Mouse (Mus musculus) limb, embryonic 12.5 days (tissue): Measurements from ENCODE around the gene Cfap161. TPM values are rescaled to one million over a fixed set of nuclear protein-coding genes. Genes with fewer than 3 reads are reported as not detected.

Experiments used
- ATAC-seq: fragments of 200-750 bp; cut with Nextera tagmentation; 2 replicates; pipeline ENCODE4 v1.8.0; 2017; ENCODE audit warnings: low read depth, moderate TSS enrichment; ENCODE audit not compliant: insufficient number of reproducible peaks, insufficient read depth, low FRiP score, low TSS enrichment
- H3K27ac ChIP-seq: fragments of 300-500 bp; sonication (generic); 2 replicates; pipeline ENCODE4 v1.5.1; 2016; ENCODE audit warnings: mild to moderate bottlenecking, moderate library complexity
- H3K27me3 ChIP-seq: fragments of 300-500 bp; sonication (generic); 2 replicates; pipeline ENCODE4 v1.6.1; 2016; ENCODE audit warnings: mild to moderate bottlenecking, moderate library complexity
- H3K36me3 ChIP-seq: fragments of 300-500 bp; sonication (generic); 2 replicates; pipeline ENCODE4 v1.6.1; 2016; ENCODE audit warnings: mild to moderate bottlenecking, moderate library complexity
- H3K4me1 ChIP-seq: fragments of 300-500 bp; sonication (generic); replicated peaks from 2 replicates; pipeline ENCODE4 v1.6.1; 2016
- H3K4me2 ChIP-seq: fragments of 300-500 bp; sonication (generic); 2 replicates; pipeline ENCODE4 v1.6.1; 2016; ENCODE audit warnings: mild to moderate bottlenecking, moderate library complexity
- H3K4me3 ChIP-seq: fragments of 300-500 bp; sonication (generic); replicated peaks from 2 replicates; pipeline ENCODE4 v1.5.1; 2016; ENCODE audit warnings: mild to moderate bottlenecking
- H3K9ac ChIP-seq: fragments of 300-500 bp; sonication (generic); replicated peaks from 2 replicates; pipeline ENCODE4 v1.6.1; 2016; ENCODE audit warnings: mild to moderate bottlenecking, moderate library complexity
- H3K9me3 ChIP-seq: fragments of 300-500 bp; sonication (generic); 2 replicates; pipeline ENCODE4 v1.6.1; 2016; ENCODE audit warnings: mild to moderate bottlenecking, moderate library complexity
- WGBS: fragments of 180-500 bp; shearing (Covaris S2); methylation state at CpG from one replicate; pipeline ENCODE4 v1.1.7; 2016; 5-methylcytosine and 5-hydroxymethylcytosine counted together
- polyA plus RNA-seq: library from polyadenylated mRNA; unstranded; fragments of >200 nt; fragmentation: Nextera tagmentation; extraction: Ambion mirVana; gene quantifications from 2 replicates; pipeline ENCODE4 v1.2.1, GENCODE M21; 2016

Gene Cfap161
- polyA plus RNA-seq, 1 experiment from 2014 or later: 0.45 TPM

- Histone ChIP-seq H3K4me3 (no peak overlapping the region), H3K9ac (no peak overlapping the region), H3K27ac (peak overlapping the region; percentile 96), H3K36me3 (no peaks in the 10 kb centered on the region), H3K9me3 (0 out of 2 replicates have a peak, but pooled peaks cover 4% of the 10 kb centered on the region), H3K4me1 (peaks cover 69% of the 10 kb centered on the region), H3K27me3 (no peaks in the 10 kb centered on the region), H3K4me2 (peak overlapping the region; percentile 21)
- ATAC-seq: peak; percentile 60; the same call in 1 of the 2 replicates
- 2% methylated on average over 3 of the region's 3 CpGs for WGBS
Measured at GRCm38 (mm10) chr7:83813465-83813864, 18.8 kb upstream of the Cfap161 start.

GRCm38 (mm10) chr7:83813016-83813415, 18.3 kb upstream of the Cfap161 start:
- ATAC-seq: no peak
- 0 out of 2 replicates have a peak, but pooled peaks cover 4% of the 10 kb centered on the region for H3K9me3 ChIP-seq
- 36% methylated on average over 6 of the region's 6 CpGs for WGBS
- no peaks in the 10 kb centered on the region for H3K36me3 ChIP-seq
- peaks cover 69% of the 10 kb centered on the region for H3K4me1 ChIP-seq
- no peaks in the 10 kb centered on the region for H3K27me3 ChIP-seq
- no peak overlapping the region for H3K4me3 ChIP-seq
- H3K9ac ChIP-seq: no peak overlapping the region
- H3K4me2 ChIP-seq: peak overlapping the region; percentile 21; the same call in 1 of the 2 replicates
- H3K27ac ChIP-seq: peak overlapping the region; percentile 96

GRCm38 (mm10) chr7:83812581-83812980, 17.9 kb upstream of the Cfap161 start:
- Histone ChIP-seq H3K27ac (peak overlapping the region; percentile 96), H3K9me3 (0 out of 2 replicates have a peak, but pooled peaks cover 4% of the 10 kb centered on the region), H3K4me2 (no peak overlapping the region), H3K9ac (no peak overlapping the region), H3K27me3 (no peaks in the 10 kb centered on the region), H3K4me1 (peaks cover 69% of the 10 kb centered on the region), H3K4me3 (no peak overlapping the region), H3K36me3 (no peaks in the 10 kb centered on the region)
- 46% methylated on average over 10 of the region's 10 CpGs for WGBS
- ATAC-seq: no peak

GRCm38 (mm10) chr7:83811916-83812315, 17.2 kb upstream of the Cfap161 start:
- Histone ChIP-seq H3K36me3 (no peaks in the 10 kb centered on the region), H3K9ac (no peak overlapping the region), H3K27ac (peak overlapping the region; percentile 96), H3K9me3 (0 out of 2 replicates have a peak, but pooled peaks cover 4% of the 10 kb centered on the region), H3K4me1 (peaks cover 69% of the 10 kb centered on the region), H3K27me3 (no peaks in the 10 kb centered on the region), H3K4me2 (no peak overlapping the region), H3K4me3 (no peak overlapping the region)
- no peak for ATAC-seq
- WGBS: 81% methylated on average over 8 of the region's 8 CpGs

GRCm38 (mm10) chr7:83811461-83811860, 16.8 kb upstream of the Cfap161 start:
- Histone ChIP-seq H3K9me3 (0 out of 2 replicates have a peak, but pooled peaks cover 4% of the 10 kb centered on the region), H3K9ac (no peak overlapping the region), H3K27me3 (no peaks in the 10 kb centered on the region), H3K27ac (peak overlapping the region; percentile 96; the same call in 1 of the 2 replicates), H3K4me3 (no peak overlapping the region), H3K4me2 (no peak overlapping the region), H3K4me1 (peaks cover 69% of the 10 kb centered on the region), H3K36me3 (no peaks in the 10 kb centered on the region)
- WGBS: 88% methylated on average over 4 of the region's 4 CpGs
- ATAC-seq: no peak

- Histone ChIP-seq H3K27ac (peak overlapping the region; percentile 96; the same call in 1 of the 2 replicates), H3K4me3 (no peak overlapping the region), H3K27me3 (no peaks in the 10 kb centered on the region), H3K9me3 (no peaks in the 10 kb centered on the region), H3K4me1 (peaks cover 63% of the 10 kb centered on the region), H3K9ac (no peak overlapping the region), H3K36me3 (no peaks in the 10 kb centered on the region), H3K4me2 (peak overlapping the region; percentile 6; the same call in 1 of the 2 replicates)
- no peak for ATAC-seq
- WGBS: 27% methylated on average over 15 of the region's 15 CpGs
Measured at GRCm38 (mm10) chr7:83810141-83811100, 15.7 kb upstream of the Cfap161 start.

GRCm38 (mm10) chr7:83809715-83810114, 15.0 kb upstream of the Cfap161 start:
- peaks cover 57% of the 10 kb centered on the region for H3K4me1 ChIP-seq

GRCm38 (mm10) chr7:83809060-83809459, 14.4 kb upstream of the Cfap161 start:
- H3K4me1 ChIP-seq: peaks cover 51% of the 10 kb centered on the region

More at GRCm38 (mm10) chr7:83809715-83810114, 15.0 kb upstream of the Cfap161 start:
- WGBS: 2% methylated on average over 2 of the region's 3 CpGs
- no peak for ATAC-seq
- H3K9me3 ChIP-seq: no peaks in the 10 kb centered on the region
- peak overlapping the region; percentile 96; the same call in 1 of the 2 replicates for H3K27ac ChIP-seq
- H3K9ac ChIP-seq: no peak overlapping the region
- peak overlapping the region; percentile 6; the same call in 1 of the 2 replicates for H3K4me2 ChIP-seq
- H3K27me3 ChIP-seq: no peaks in the 10 kb centered on the region
- no peaks in the 10 kb centered on the region for H3K36me3 ChIP-seq
- no peak overlapping the region for H3K4me3 ChIP-seq

GRCm38 (mm10) chr7:83806934-83807333, 12.3 kb upstream of the Cfap161 start:
- Histone ChIP-seq H3K27ac (no peak overlapping the region), H3K4me1 (peaks cover 30% of the 10 kb centered on the region), H3K36me3 (no peaks in the 10 kb centered on the region), H3K4me3 (no peak overlapping the region), H3K4me2 (no peak overlapping the region), H3K27me3 (no peaks in the 10 kb centered on the region), H3K9me3 (no peaks in the 10 kb centered on the region), H3K9ac (no peak overlapping the region)
- 79% methylated on average over 6 of the region's 6 CpGs for WGBS
- ATAC-seq: no peak

More at GRCm38 (mm10) chr7:83809060-83809459, 14.4 kb upstream of the Cfap161 start:
- no peaks in the 10 kb centered on the region for H3K36me3 ChIP-seq
- no peak overlapping the region for H3K4me3 ChIP-seq
- H3K9ac ChIP-seq: no peak overlapping the region
- no peak overlapping the region for H3K4me2 ChIP-seq
- H3K9me3 ChIP-seq: no peaks in the 10 kb centered on the region
- peak overlapping the region; percentile 66 for H3K27ac ChIP-seq
- 67% methylated on average over 6 of the region's 6 CpGs for WGBS
- no peak for ATAC-seq
- no peaks in the 10 kb centered on the region for H3K27me3 ChIP-seq

GRCm38 (mm10) chr7:83803777-83804176, 9.1 kb upstream of the Cfap161 start:
- ATAC-seq: no peak
- Histone ChIP-seq H3K9ac (no peak overlapping the region), H3K4me1 (no peaks in the 10 kb centered on the region), H3K36me3 (no peaks in the 10 kb centered on the region), H3K9me3 (no peaks in the 10 kb centered on the region), H3K4me3 (no peak overlapping the region), H3K27me3 (no peaks in the 10 kb centered on the region), H3K4me2 (no peak overlapping the region), H3K27ac (no peak overlapping the region)
- 74% methylated on average over 4 of the region's 4 CpGs for WGBS

GRCm38 (mm10) chr7:83802509-83802908, 7.8 kb upstream of the Cfap161 start:
- 59% methylated on average over 7 of the region's 7 CpGs for WGBS
- no peak overlapping the region for H3K4me2 ChIP-seq
- no peaks in the 10 kb centered on the region for H3K36me3 ChIP-seq
- H3K4me1 ChIP-seq: no peaks in the 10 kb centered on the region
- H3K27me3 ChIP-seq: no peaks in the 10 kb centered on the region
- no peak overlapping the region for H3K4me3 ChIP-seq
- no peak overlapping the region for H3K27ac ChIP-seq
- no peaks in the 10 kb centered on the region for H3K9me3 ChIP-seq
- ATAC-seq: no peak
- no peak overlapping the region for H3K9ac ChIP-seq
